Mouse (Mus musculus) embryonic facial prominence, embryonic 14.5 days (tissue): ENCODE results near the gene Cwc22. TPM values are rescaled to one million over a fixed set of nuclear protein-coding genes. Genes with fewer than 3 reads are reported as not detected.

ENCODE experiments used
- ATAC-seq: fragments of 200-750 bp; cut with Nextera tagmentation; 2 replicates; pipeline ENCODE4 v1.8.0; 2017; ENCODE audit warnings: low read depth, moderate number of reproducible peaks, moderate TSS enrichment
- DNase-seq: peaks from one replicate; pipeline ENCODE4 v3.0.0-alpha.2; 2015; ENCODE audit warnings: low spot score
- H3K27ac ChIP-seq: fragments of 300-500 bp; sonication (generic); replicated peaks from 2 replicates; pipeline ENCODE4 v1.5.1; 2014; ENCODE audit warnings: low read depth, mild to moderate bottlenecking, low read length, moderate library complexity
- H3K27me3 ChIP-seq: fragments of 300-500 bp; sonication (generic); replicated peaks from 2 replicates; pipeline ENCODE4 v1.6.1; 2014; ENCODE audit warnings: low read length; ENCODE audit not compliant: control insufficient read depth, insufficient read depth
- H3K36me3 ChIP-seq: fragments of 300-500 bp; sonication (generic); 2 replicates; pipeline ENCODE4 v1.6.1; 2014; ENCODE audit warnings: low read length, mixed read lengths; ENCODE audit not compliant: control insufficient read depth, insufficient read depth
- H3K4me1 ChIP-seq: fragments of 300-500 bp; sonication (generic); 2 replicates; pipeline ENCODE4 v1.6.1; 2014; ENCODE audit warnings: antibody characterized with exemption, low read length; ENCODE audit not compliant: control insufficient read depth, insufficient read depth
- H3K4me2 ChIP-seq: fragments of 300-500 bp; sonication (generic); 2 replicates; pipeline ENCODE4 v1.6.1; 2014; ENCODE audit warnings: low read depth, mild to moderate bottlenecking, low read length, moderate library complexity, mixed read lengths
- H3K4me3 ChIP-seq: fragments of 300-500 bp; sonication (generic); 2 replicates; pipeline ENCODE4 v1.5.1; 2014; ENCODE audit warnings: low read depth, mild to moderate bottlenecking, low read length
- H3K9ac ChIP-seq: fragments of 300-500 bp; sonication (generic); 2 replicates; pipeline ENCODE4 v1.6.1; 2014; ENCODE audit warnings: low read depth, mild to moderate bottlenecking, low read length, moderate library complexity, mixed read lengths
- H3K9me3 ChIP-seq: fragments of 300-500 bp; sonication (generic); 2 replicates; pipeline ENCODE4 v1.6.1; 2016; ENCODE audit warnings: low read length; ENCODE audit not compliant: control insufficient read depth
- WGBS: fragments of 180-500 bp; shearing (Covaris S2); extraction: QIAGEN DNeasy Blood & Tissue Kit; methylation state at CpG from one replicate; pipeline ENCODE4 v1.1.7; 2014; 5-methylcytosine and 5-hydroxymethylcytosine counted together
- polyA plus RNA-seq: library from polyadenylated mRNA; unstranded; fragments of >200 nt; fragmentation: Nextera tagmentation; extraction: Ambion mirVana; gene quantifications from 2 replicates; pipeline ENCODE4 v1.2.1, GENCODE M21; 2014

Cwc22 gene
- polyA plus RNA-seq, 1 experiment from 2014 or later, result 26.6 TPM

DNA sequence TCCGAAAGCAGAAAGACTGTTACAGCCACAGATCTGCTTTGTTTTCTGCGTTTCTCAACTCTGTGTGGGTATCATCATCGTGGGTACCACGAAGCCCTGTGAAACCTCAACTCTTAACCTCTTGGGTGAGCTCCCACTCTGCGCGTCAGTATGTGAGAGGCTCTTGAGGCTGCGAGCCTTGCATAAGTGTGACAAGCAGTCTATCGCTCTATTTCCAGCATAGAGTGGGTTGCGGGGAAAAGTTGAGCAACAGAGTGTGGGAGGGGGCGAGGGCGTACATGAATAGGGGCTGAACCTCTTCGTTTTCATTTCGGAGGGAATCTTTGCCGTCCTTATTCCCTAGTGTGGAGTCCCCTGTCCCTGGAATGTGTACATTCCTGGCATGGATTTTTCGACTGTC lies 82.7 kb downstream of the Cwc22 start:
- peak overlapping the region; percentile 87 for H3K27ac ChIP-seq
- H3K27me3 ChIP-seq, result no peaks in the 10 kb centered on the region
- peak overlapping the region; percentile 28 for H3K4me3 ChIP-seq
- DNase-seq, result peak; percentile 46
- 40% methylated on average over 15 of the region's 15 CpGs for WGBS
- H3K36me3 ChIP-seq, result no peaks in the 10 kb centered on the region
- H3K4me1 ChIP-seq, result peaks cover 11% of the 10 kb centered on the region; the same call in 1 of the 2 replicates
- peak overlapping the region; percentile 30 for H3K9ac ChIP-seq
- peak; percentile 68 for ATAC-seq
- H3K4me2 ChIP-seq, result peak overlapping the region; percentile 51
- H3K9me3 ChIP-seq, result no peaks in the 10 kb centered on the region

DNA sequence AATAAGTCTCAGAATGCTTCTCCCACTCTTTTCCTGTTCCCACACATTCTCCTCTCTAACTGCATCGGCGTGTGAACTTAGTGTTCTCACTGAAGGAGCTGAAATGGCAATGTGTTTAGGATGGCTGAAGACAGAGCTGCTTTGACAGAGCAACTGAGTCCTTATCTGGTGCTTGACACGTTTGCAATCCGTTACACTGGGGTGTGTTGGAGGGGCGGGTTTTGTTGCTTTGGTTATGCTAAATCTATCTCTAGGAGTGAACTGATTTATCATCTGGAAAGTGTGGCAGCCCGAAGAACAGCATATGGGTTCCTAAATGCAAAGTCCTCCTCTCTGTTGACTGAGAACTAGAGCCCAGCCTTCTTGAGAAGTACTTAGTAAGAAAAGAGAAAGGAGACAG lies 104.7 kb downstream of the Cwc22 start:
- H3K27ac ChIP-seq, result no peak overlapping the region
- H3K4me1 ChIP-seq, result no peaks in the 10 kb centered on the region
- no peak overlapping the region for H3K9ac ChIP-seq
- no peak for ATAC-seq
- H3K9me3 ChIP-seq, result no peaks in the 10 kb centered on the region
- H3K4me3 ChIP-seq, result no peak overlapping the region
- 60% methylated on average over 6 of the region's 6 CpGs for WGBS
- DNase-seq, result no peak
- H3K36me3 ChIP-seq, result no peaks in the 10 kb centered on the region
- no peaks in the 10 kb centered on the region for H3K27me3 ChIP-seq
- H3K4me2 ChIP-seq, result no peak overlapping the region

DNA sequence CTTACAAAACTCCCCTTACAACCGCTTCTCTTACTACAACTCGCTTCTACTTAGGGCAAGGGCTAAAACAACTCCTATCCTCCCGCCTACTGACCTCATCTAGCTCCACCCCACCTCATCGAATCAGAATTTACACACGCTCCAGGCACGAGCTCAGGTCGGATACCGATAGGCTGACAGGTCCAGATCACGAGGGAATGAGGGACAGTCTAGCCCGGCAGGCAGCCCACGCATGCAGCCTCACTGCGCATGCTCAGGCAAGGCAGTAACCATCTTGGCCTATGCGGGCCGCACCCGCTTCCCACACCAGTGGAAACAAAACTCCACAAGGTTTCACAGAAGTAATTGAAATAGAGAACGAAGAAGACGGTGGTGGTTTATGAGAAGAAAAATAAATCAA lies 106.6 kb downstream of the Cwc22 start:
- no peaks in the 10 kb centered on the region for H3K4me1 ChIP-seq
- WGBS, result 86% methylated on average over 17 of the region's 17 CpGs
- no peaks in the 10 kb centered on the region for H3K9me3 ChIP-seq
- no peak overlapping the region for H3K4me2 ChIP-seq
- no peaks in the 10 kb centered on the region for H3K27me3 ChIP-seq
- DNase-seq (no peak), ATAC-seq (no peak)
- H3K4me3 ChIP-seq, result no peak overlapping the region
- no peak overlapping the region for H3K27ac ChIP-seq
- no peak overlapping the region for H3K9ac ChIP-seq
- no peaks in the 10 kb centered on the region for H3K36me3 ChIP-seq

DNA sequence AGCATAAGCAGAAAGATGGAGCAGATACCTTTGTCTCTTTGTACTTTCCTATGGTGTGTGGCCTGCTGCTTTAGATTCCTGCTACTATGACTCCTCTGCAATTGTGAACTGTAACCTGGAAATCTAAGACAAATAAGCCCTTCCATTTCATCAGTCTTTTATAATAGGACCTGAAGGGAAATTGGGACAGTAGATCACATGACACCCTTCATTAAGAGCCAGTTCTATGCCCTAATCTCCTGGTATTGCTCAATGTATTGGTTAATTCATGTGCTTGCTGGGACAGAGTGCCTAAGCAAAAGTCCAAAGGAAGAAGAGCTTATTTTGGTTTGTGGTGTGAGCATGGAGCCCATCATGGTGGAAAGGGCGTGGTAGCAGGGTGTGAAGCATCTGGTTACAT lies 107.5 kb downstream of the Cwc22 start:
- Histone ChIP-seq H3K27ac (no peak overlapping the region), H3K4me3 (no peak overlapping the region), H3K36me3 (no peaks in the 10 kb centered on the region), H3K4me2 (no peak overlapping the region), H3K4me1 (no peaks in the 10 kb centered on the region), H3K27me3 (no peaks in the 10 kb centered on the region), H3K9me3 (no peaks in the 10 kb centered on the region), H3K9ac (no peak overlapping the region)
- DNase-seq (no peak), ATAC-seq (no peak)
- WGBS, result 95% methylated on average over 1 of the region's 1 CpGs

DNA sequence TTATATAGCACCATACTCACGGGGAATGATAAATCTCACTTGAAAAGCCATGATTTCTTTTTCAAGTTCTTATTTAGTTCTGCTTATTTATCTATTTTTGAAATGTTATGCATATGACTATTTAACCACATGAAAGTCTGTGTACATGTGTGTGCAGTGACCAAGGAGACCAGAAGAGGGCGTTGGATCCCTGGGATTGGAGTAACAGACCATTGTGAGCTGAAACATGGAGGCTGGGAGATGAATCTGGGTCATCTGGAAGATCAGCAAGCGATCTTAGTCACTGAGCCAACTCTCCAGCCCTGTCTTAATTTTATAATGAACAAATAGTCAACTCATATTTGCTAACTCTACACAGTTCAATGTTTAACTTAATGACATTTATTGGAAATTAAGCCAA lies 110.4 kb downstream of the Cwc22 start:
- DNase-seq (no peak), ATAC-seq (no peak)
- no peak overlapping the region for H3K4me3 ChIP-seq
- H3K36me3 ChIP-seq, result no peaks in the 10 kb centered on the region
- H3K9ac ChIP-seq, result no peak overlapping the region
- H3K27ac ChIP-seq, result no peak overlapping the region
- H3K4me1 ChIP-seq, result no peaks in the 10 kb centered on the region
- no peak overlapping the region for H3K4me2 ChIP-seq
- no peaks in the 10 kb centered on the region for H3K27me3 ChIP-seq
- H3K9me3 ChIP-seq, result no peaks in the 10 kb centered on the region
- WGBS, result 57% methylated on average over 3 of the region's 3 CpGs

Other genes with a start within 250 kb of the Cwc22 start
- 8.9 and 10.9 TPM in 2 replicates for gene Zfp385b, start 126.7 kb downstream of the Cwc22 start, polyA plus RNA-seq